Mouse (Mus musculus) testis, postnatal 14 days (tissue): Measurements from ENCODE around the gene Vstm5.
"Not testable (repeated sequence)": the region's sequence is repeated elsewhere in the genome, so short reads cannot be mapped to it uniquely, and the experiment has no call there.

ENCODE experiments used
- DNase-seq: peaks from one replicate; pipeline ENCODE4 v3.0.0; 2021; ENCODE audit warnings: low spot score

Vstm5 gene

DNA sequence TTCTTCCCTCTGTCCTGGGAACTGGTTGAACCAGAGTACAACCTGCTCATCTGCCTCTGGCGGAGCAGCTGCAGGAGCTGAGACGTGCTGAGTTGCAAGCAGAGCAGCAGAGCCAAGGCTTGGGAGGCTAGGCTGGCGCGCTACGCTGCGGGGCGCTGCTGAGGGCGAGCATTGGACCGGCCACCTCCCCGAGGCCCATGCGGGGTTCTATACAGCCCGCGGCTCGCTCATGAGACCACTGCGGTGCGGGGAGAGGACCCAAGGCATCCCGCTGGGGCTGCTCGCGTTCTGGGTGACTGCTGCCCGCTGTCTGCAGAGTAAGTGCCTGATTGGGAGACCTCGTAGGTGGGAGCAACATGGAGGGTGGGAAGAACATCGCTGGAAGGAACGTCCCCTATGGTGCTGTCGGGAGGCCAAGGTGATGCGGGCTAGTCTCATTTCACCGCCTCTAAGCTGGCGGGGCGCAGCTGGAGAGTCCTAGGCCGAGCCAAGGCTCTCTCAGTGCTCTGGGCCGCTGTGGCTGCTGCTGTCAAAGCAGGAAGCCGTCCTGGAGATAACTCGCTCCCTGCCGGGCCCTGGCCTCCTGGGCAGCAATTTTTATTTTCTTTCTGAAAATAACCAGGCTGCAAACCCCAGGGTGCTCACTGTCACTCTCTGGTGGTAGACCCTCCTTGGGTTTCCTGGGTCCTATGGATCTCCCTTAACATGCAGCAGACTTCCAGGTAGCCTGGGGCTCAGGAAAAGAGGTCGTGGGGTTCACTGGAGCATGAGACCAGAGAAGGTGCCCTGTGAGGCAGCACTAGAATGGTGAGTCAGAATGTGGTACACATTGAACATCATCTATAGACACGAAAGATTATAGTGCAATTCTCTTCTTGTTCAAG, at the start of gene Vstm5:
Gene Vstm5, plus strand, starts transcription at position 4 of the 884 bp plus-strand sequence.
- DNase-seq = peak; percentile 31

DNA sequence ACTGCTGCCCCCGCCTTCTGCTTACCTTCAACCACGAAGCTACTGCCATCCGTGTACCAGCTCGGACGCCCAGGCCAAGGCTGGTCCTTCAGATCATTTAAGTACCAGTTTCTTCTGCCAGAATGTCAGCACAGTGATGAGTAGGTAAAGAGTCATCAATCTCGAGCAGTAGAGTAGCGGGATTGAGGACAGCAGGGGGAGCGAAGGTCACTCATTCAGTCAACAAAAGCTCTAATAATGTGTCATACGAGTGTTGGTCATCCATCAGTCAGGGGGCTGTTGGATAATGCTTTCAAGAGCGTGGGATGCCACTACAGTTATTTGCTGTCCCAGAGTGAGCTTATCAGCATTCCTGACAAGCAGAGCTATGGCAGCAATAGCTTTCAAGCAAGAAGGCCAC, 44.0 kb upstream of the Vstm5 start:
- not testable (repeated sequence) for DNase-seq

- no peak for DNase-seq
These were observed 32.2 kb upstream of the Vstm5 start for GRCm38 (mm10) chr9:15206631-15207030.

DNA sequence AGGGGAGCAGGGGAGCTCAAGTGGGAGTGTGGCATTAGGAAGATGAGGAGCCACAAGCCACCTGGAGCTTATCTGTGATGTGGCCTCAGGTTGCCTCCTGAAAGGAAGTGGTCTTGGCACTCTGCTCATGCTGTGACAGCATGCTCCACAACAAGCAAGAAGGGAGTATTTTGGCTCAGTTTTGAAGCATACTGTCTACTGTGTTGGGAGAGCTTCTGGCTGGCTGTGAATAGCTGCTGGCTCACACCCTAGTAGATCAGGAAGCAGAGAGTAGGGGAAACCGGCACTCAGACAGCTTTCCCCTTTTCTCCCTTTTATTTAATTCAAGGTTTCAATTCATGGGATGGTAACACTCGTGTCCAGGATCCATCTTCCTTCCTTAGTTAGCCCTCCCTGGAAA, 29.5 kb upstream of the Vstm5 start:
- DNase-seq = no peak

DNA sequence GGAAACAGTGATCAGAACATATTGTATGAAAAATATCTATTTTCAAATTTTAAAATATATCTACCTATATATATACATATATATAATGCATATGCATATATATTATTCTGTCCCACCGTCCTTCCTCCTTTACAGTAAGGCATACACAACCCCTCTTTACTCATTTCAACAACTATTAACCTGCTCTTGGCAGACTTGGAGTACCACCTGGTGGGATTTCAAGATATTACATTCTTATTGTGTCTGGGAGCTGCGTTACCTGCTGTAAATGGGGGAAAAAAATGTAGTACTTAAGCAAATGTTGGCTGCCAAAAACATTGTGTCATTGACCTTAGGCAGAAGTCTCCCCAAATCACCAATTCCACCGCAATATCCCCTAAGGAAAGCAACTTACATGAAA, 27.0 kb upstream of the Vstm5 start:
- no peak for DNase-seq

- DNase-seq = no peak
These were observed 25.1 kb upstream of the Vstm5 start for GRCm38 (mm10) chr9:15213695-15214094.

GRCm38 (mm10) chr9:15224912-15225311, 13.9 kb upstream of the Vstm5 start:
- DNase-seq = no peak

DNA sequence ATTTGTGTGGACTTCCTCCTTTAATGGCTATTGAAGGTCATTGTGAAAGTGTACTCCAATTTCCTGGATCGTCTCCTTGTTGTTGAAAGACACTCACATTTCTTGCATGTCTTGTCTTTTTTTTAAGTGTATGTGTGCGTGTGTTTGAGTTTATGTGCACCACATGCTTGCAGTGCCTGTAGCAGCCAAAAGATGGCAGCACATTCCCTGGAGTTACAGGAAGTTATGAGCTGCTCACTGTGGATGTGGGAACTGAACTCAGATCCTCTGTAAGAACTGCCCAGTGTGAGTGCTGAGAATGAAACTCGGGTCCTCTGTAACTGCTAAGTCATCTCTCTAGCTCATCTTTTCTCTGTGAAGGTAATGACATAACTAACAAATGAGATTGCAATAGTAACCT, 6.4 kb upstream of the Vstm5 start:
- no peak for DNase-seq

- DNase-seq = no peak
These were observed 5.2 kb upstream of the Vstm5 start for GRCm38 (mm10) chr9:15233604-15234003.

DNA sequence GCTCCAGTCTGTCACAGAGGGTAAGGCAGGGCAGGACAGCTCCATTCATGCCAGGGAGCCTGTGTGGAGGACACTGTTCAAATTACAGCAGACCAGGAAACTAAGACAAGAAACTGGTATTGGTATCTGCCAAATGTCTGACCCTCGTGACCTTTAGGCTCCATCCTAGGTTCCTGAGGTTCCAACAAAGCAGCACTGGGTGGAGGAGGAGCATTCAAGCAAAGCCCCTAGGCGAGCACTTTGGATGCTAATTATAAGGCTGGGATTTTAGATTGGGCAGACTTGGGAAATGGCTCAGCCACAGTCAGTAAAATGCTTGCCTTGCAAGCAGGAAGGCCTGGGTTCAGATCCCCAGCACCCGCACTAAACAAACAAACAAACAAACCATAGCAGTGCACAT, 2.9 kb upstream of the Vstm5 start:
- no peak for DNase-seq

DNA sequence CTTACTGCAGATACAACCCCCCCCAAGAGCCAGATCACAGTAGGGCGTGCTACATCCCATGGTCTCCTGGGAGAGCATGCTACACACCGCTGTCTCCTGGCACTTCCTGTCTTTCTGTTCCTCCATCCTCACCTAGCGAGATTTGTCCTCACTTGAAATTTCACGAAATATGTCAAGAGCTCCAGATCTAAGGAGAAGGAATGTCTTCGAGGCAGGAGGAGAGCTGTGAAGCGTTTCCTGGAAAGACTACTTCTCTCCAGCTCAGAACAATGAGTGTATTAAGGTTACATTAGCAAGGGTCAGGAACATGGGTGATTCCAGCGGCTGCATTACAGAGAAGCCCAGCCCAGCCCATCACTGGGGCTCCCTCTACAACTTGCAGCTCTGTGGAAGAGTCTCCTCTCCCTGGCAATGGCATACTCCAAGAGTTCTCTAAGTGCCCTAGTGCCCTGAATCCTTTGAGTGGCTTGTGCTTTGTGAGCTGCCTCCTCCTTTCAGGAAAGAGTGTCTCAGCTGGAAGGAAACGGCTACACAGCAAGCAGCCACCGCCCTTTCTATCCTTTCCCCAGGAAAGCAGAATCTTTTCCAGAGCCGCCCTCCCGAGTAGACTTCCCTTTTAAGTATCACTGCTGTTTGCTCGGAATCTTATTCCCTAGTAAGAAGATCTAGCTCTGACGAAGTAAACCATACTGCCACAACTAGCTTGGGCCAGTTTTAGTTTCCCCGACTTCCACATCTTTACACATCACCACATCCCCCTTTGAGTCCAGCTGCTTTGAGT, 1.1 kb upstream of the Vstm5 start:
- DNase-seq = no peak

- no peak for DNase-seq
These were observed 401 bp upstream of the Vstm5 start for GRCm38 (mm10) chr9:15238297-15238990.

GRCm38 (mm10) chr9:15240006-15240405, 1.2 kb downstream of the Vstm5 start:
- no peak for DNase-seq

- DNase-seq = no peak
These were observed 2.2 kb downstream of the Vstm5 start for GRCm38 (mm10) chr9:15240863-15241595.

DNA sequence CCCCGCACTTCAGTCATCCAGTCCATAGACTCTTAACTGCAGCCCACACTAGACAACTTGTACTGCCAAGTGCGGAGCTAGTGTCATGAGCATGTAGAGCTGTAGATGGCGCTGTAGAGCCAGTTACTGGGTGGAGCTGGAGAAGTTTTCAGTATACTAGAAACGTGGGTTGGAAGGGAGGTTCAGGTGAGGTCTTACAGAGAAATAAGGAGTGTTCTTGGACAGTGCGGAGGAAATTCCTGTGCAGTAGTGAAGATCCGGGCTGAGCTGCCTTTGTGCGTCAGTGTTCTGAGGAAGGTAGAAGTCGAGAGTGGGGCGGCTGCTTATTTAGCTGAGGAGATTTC, 2.7 kb downstream of the Vstm5 start:
- DNase-seq = peak; percentile 64

- DNase-seq = no peak
These were observed 3.3 kb downstream of the Vstm5 start for GRCm38 (mm10) chr9:15242130-15242529.

DNA sequence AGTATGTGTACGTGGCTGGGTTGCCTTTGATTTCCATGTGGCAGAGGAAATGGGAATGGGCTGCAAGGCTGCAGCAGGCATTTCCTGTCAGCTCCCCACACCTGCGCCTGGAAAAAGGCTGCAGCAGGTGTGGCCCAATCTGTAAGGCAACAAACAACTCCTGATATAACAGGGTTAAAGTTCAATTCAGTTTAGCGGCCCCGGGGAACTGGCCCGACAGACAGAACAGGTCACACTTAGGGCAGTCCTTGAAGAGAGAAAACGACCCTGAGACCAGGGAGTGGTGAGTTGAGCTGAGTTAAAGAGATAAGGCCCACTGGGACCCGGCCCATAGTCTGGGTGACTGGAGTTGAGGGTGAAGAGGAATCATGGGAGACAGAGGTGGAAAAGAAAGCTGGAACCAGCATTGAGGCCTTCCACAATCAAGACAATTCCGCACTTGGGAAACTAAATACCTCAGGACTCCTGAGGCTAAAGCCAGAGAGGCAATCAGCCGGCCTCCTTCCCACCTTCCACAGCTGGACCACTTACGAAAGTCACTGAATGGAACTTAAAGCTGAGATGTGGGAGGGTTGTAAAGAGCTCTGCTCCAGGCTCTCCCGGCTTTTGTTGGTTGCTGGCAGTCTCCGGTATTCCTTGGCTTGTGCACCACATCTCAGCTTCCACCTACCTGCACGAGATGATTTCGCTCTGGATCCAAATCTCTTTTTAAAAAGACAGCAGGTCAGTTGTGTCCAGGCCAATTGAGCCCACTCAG, 6.7 kb downstream of the Vstm5 start:
- no peak for DNase-seq

GRCm38 (mm10) chr9:15250376-15250775, 11.5 kb downstream of the Vstm5 start:
- no peak for DNase-seq

DNA sequence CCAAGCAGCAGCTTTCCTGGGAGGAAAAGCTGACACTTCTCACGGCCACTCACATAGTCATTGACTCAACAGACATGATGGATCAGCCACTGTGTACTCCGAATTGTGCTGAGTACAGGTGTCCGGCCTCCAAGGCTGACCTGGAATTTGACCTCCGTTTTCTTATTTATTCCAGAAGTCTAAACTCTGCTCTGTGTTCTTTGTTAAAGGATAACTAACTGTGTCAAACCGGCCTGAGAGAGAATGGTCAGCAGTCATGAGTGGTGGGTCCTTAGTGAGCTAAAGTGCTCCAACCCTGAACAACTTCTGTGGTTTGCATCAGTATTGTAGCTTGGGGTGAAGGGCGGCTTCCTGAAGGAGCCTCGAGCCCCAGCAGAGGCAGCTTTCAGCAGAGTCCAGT, 13.4 kb downstream of the Vstm5 start:
- DNase-seq = no peak

DNA sequence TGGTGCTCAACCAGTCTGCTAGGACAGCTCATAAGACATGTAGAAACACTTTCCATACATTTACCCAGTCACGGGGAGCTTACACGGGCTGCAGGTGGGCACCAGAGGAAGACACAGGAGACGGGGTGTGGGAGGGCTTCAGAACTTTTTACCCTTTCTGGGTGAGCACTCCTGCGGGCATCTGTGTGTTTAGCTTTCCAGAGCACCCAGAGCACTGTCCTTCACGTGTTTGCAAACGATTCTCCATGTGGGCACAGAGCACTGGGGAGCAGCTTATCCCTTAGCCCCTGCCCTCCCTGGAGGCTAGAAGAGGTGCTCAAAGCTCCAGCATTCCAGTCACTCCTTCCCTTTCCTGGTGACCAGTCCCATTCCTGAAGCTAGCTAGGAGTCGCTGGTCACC, 15.7 kb downstream of the Vstm5 start:
- DNase-seq = no peak

GRCm38 (mm10) chr9:15256214-15256613, 17.4 kb downstream of the Vstm5 start:
- no peak for DNase-seq
